Mouse (Mus musculus) megakaryocyte, adult 5-6 weeks (primary cell): ENCODE measurements around the gene Rad51b. TPM values are rescaled to one million over a fixed set of nuclear protein-coding genes. Genes with fewer than 3 reads are reported as not detected.

Experiments
- ATAC-seq: 2 replicates; pipeline ENCODE4 v1.8.0; 2016; ENCODE audit warnings: mild to moderate bottlenecking, inconsistent platforms; ENCODE audit not compliant: poor library complexity, severe bottlenecking
- total RNA-seq, 2 experiments: library from RNA; stranded (forward) in 1 of 2; stranded (reverse) in 1 of 2; fragments of 153-499, 151-499 nt in 1 of 2; fragments of 221-1000, 200-1000 nt in 1 of 2; gene quantifications; 2 replicates each; pipeline versions ENCODE4 v1.2.3 to v1.2.4; 2015 to 2017

Gene Rad51b
- total RNA-seq, 2 experiments from 2014 or later, result 3.2 to 7.1 TPM

- no peak for ATAC-seq
Observed at GRCm38 (mm10) chr12:79748862-79749261, 451.8 kb downstream of the Rad51b start.

GRCm38 (mm10) chr12:79750253-79751125, 453.4 kb downstream of the Rad51b start:
- ATAC-seq, result peak; percentile 87

GRCm38 (mm10) chr12:79751781-79752180, 454.7 kb downstream of the Rad51b start:
- no peak for ATAC-seq

GRCm38 (mm10) chr12:79752189-79752588, 455.1 kb downstream of the Rad51b start:
- no peak for ATAC-seq

- ATAC-seq, result no peak
Observed at GRCm38 (mm10) chr12:79755617-79756016, 458.5 kb downstream of the Rad51b start.

GRCm38 (mm10) chr12:79756352-79756751, 459.3 kb downstream of the Rad51b start:
- ATAC-seq, result no peak

- no peak for ATAC-seq
Observed at GRCm38 (mm10) chr12:79757775-79758174, 460.7 kb downstream of the Rad51b start.

GRCm38 (mm10) chr12:79759180-79759902, 462.3 kb downstream of the Rad51b start:
- no peak for ATAC-seq

- ATAC-seq, result no peak
Observed at GRCm38 (mm10) chr12:79761217-79761616, 464.1 kb downstream of the Rad51b start.

- no peak for ATAC-seq
Observed at GRCm38 (mm10) chr12:79762087-79762486, 465.0 kb downstream of the Rad51b start.

- ATAC-seq, result no peak
Observed at GRCm38 (mm10) chr12:79762570-79763275, 465.6 kb downstream of the Rad51b start.

GRCm38 (mm10) chr12:79766116-79766515, 469.0 kb downstream of the Rad51b start:
- no peak for ATAC-seq

GRCm38 (mm10) chr12:79768741-79769322, 471.8 kb downstream of the Rad51b start:
- ATAC-seq, result no peak

GRCm38 (mm10) chr12:79769763-79770162, 472.7 kb downstream of the Rad51b start:
- no peak for ATAC-seq

- ATAC-seq, result no peak
Observed at GRCm38 (mm10) chr12:79771194-79771593, 474.1 kb downstream of the Rad51b start.

- ATAC-seq, result no peak
Observed at GRCm38 (mm10) chr12:79771741-79772140, 474.7 kb downstream of the Rad51b start.

GRCm38 (mm10) chr12:79773246-79773645, 476.2 kb downstream of the Rad51b start:
- ATAC-seq, result no peak

GRCm38 (mm10) chr12:79774571-79774970, 477.5 kb downstream of the Rad51b start:
- ATAC-seq, result no peak

GRCm38 (mm10) chr12:79776828-79777227, 479.7 kb downstream of the Rad51b start:
- no peak for ATAC-seq

GRCm38 (mm10) chr12:79780745-79781144, 483.7 kb downstream of the Rad51b start:
- ATAC-seq, result no peak

- ATAC-seq, result no peak
Observed at GRCm38 (mm10) chr12:79781788-79782187, 484.7 kb downstream of the Rad51b start.
